Mouse (Mus musculus) embryonic facial prominence, embryonic 15.5 days (tissue): ENCODE results near the gene Fyn. TPM values are rescaled to one million over a fixed set of nuclear protein-coding genes. Genes with fewer than 3 reads are reported as not detected.

Experiments used
- ATAC-seq: fragments of 200-750 bp; cut with Nextera tagmentation; 2 replicates; pipeline ENCODE4 v1.8.0; 2017; ENCODE audit warnings: low read depth, moderate TSS enrichment; ENCODE audit not compliant: insufficient number of reproducible peaks, low FRiP score, low TSS enrichment
- H3K27ac ChIP-seq: fragments of 300-500 bp; sonication (generic); replicated peaks from 2 replicates; pipeline ENCODE4 v1.5.1; 2015; ENCODE audit warnings: mild to moderate bottlenecking, inconsistent platforms
- H3K27me3 ChIP-seq: fragments of 300-500 bp; sonication (generic); 2 replicates; pipeline ENCODE4 v1.6.1; 2015; ENCODE audit warnings: inconsistent platforms
- H3K36me3 ChIP-seq: fragments of 300-500 bp; sonication (generic); 2 replicates; pipeline ENCODE4 v1.6.1; 2015; ENCODE audit warnings: mild to moderate bottlenecking, inconsistent platforms
- H3K4me1 ChIP-seq: fragments of 300-500 bp; sonication (generic); 2 replicates; pipeline ENCODE4 v1.6.1; 2015; ENCODE audit warnings: inconsistent platforms
- H3K4me2 ChIP-seq: fragments of 300-500 bp; sonication (generic); replicated peaks from 2 replicates; pipeline ENCODE4 v1.6.1; 2015; ENCODE audit warnings: mild to moderate bottlenecking, inconsistent platforms
- H3K4me3 ChIP-seq: fragments of 300-500 bp; sonication (generic); replicated peaks from 2 replicates; pipeline ENCODE4 v1.5.1; 2015; ENCODE audit warnings: mild to moderate bottlenecking, inconsistent platforms
- H3K9ac ChIP-seq: fragments of 300-500 bp; sonication (generic); 2 replicates; pipeline ENCODE4 v1.6.1; 2015; ENCODE audit warnings: inconsistent platforms
- H3K9me3 ChIP-seq: fragments of 300-500 bp; sonication (generic); replicated peaks from 2 replicates; pipeline ENCODE4 v1.6.1; 2016; ENCODE audit warnings: inconsistent platforms
- WGBS: fragments of 180-500 bp; shearing (Covaris S2); methylation state at CpG from one replicate; pipeline ENCODE4 v1.1.7; 2015; 5-methylcytosine and 5-hydroxymethylcytosine counted together
- polyA plus RNA-seq: library from polyadenylated mRNA; unstranded; fragments of >200 nt; fragmentation: Nextera tagmentation; extraction: Ambion mirVana; gene quantifications from 2 replicates; pipeline ENCODE4 v1.2.1, GENCODE M21; 2015

The Fyn gene
- polyA plus RNA-seq, 1 experiment from 2014 or later: 42.8 TPM

DNA sequence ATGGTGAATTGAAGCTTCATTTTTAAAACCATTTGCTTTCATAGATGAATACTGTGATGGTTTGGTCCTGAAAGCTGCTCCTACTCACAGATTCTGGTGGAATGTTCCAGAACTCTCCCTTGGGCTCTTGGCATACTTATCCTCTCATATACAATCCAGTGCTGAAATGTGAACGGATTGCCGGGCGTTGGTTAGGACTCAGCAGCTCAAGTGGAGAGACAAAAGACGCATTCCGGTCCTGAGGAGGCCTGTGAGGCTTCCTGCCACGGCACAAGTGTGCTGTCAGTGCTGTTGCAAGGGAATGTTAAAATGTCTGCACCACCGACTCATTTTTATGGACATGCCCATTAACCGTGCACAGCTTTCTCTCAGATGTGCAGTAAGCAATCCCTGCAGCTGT is 155.7 kb downstream of the Fyn start:
- 42% methylated on average over 8 of the region's 8 CpGs for WGBS
- no peak for ATAC-seq
- H3K4me3 ChIP-seq: no peak overlapping the region
- H3K4me1 ChIP-seq: peaks cover 44% of the 10 kb centered on the region
- 0 out of 2 replicates have a peak, but pooled peaks cover 7% of the 10 kb centered on the region for H3K36me3 ChIP-seq
- H3K27me3 ChIP-seq: no peaks in the 10 kb centered on the region
- no peak overlapping the region for H3K9ac ChIP-seq
- H3K27ac ChIP-seq: no peak overlapping the region
- no peaks in the 10 kb centered on the region for H3K9me3 ChIP-seq
- H3K4me2 ChIP-seq: no peak overlapping the region

DNA sequence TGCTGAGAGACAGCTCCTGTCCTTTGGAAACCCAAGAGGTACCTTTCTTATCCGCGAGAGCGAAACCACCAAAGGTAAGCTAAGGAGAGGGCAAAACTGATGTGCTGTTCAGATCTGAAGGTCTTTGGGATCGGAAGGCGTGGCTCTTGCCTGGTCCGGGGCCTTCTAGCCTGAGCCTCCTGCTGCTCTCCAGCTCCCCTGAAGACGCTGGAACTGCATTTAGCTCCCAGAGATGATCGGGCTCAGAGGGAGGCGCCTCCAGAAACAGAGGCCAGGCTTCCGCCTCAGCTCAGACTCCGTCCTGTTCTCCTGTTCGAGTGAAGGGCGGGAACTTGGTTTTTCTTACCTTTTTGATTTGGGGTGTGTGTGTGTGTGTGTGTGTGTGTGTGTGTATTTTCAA is 156.8 kb downstream of the Fyn start:
- H3K4me1 ChIP-seq: peaks cover 38% of the 10 kb centered on the region
- no peak overlapping the region for H3K4me2 ChIP-seq
- no peak for ATAC-seq
- no peaks in the 10 kb centered on the region for H3K27me3 ChIP-seq
- no peak overlapping the region for H3K27ac ChIP-seq
- no peak overlapping the region for H3K9ac ChIP-seq
- no peak overlapping the region for H3K4me3 ChIP-seq
- H3K36me3 ChIP-seq: peaks cover 7% of the 10 kb centered on the region; the same call in 1 of the 2 replicates
- H3K9me3 ChIP-seq: no peaks in the 10 kb centered on the region
- 87% methylated on average over 13 of the region's 13 CpGs for WGBS

DNA sequence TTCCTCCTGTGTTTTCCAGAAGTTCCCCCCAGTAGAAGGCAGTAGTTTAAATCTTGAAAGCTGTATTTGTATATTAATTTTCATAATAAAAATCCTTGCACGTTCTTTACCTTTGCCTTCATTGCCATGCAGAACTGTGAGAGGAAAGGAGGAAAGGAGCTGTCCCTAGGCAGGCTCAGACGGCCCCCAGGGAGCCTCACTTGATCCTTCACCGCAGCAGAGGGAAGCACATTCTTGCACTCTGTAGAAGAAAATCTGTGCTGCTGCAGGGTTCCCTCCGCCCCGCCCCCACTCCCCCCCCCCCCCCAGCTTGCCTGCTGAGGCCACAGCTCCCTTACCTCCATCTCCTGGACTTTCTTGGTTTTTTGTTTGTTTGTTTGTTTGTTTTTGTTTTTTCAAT is 158.5 kb downstream of the Fyn start:
- H3K4me3 ChIP-seq: no peak overlapping the region
- H3K4me1 ChIP-seq: peaks cover 35% of the 10 kb centered on the region
- 17% methylated on average over 5 of the region's 5 CpGs for WGBS
- H3K9me3 ChIP-seq: no peaks in the 10 kb centered on the region
- no peaks in the 10 kb centered on the region for H3K27me3 ChIP-seq
- H3K27ac ChIP-seq: no peak overlapping the region
- no peak overlapping the region for H3K4me2 ChIP-seq
- no peak for ATAC-seq
- no peak overlapping the region for H3K9ac ChIP-seq
- peaks cover 7% of the 10 kb centered on the region; the same call in 1 of the 2 replicates for H3K36me3 ChIP-seq

DNA sequence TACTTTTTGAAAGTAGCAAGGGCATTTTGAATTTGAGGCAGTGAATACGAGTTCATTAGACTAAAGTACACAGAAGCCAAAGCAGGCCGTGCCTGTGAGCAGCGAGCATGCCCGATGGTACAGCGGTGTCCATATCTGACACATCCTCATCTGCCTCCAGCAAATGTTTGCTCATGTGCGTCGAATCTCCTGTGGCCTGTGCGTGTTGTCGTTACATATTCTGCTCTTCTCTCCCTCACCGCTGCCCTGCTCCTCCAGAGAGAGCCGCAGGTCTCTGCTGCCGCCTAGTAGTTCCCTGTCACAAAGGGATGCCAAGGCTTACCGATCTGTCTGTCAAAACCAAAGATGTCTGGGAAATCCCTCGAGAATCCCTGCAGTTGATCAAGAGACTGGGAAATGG is 160.5 kb downstream of the Fyn start:
- peaks cover 33% of the 10 kb centered on the region for H3K4me1 ChIP-seq
- H3K4me3 ChIP-seq: no peak overlapping the region
- H3K4me2 ChIP-seq: no peak overlapping the region
- H3K27ac ChIP-seq: no peak overlapping the region
- no peak overlapping the region for H3K9ac ChIP-seq
- no peak for ATAC-seq
- WGBS: 81% methylated on average over 14 of the region's 14 CpGs
- no peaks in the 10 kb centered on the region for H3K9me3 ChIP-seq
- H3K27me3 ChIP-seq: no peaks in the 10 kb centered on the region
- H3K36me3 ChIP-seq: peaks cover 7% of the 10 kb centered on the region; the same call in 1 of the 2 replicates

DNA sequence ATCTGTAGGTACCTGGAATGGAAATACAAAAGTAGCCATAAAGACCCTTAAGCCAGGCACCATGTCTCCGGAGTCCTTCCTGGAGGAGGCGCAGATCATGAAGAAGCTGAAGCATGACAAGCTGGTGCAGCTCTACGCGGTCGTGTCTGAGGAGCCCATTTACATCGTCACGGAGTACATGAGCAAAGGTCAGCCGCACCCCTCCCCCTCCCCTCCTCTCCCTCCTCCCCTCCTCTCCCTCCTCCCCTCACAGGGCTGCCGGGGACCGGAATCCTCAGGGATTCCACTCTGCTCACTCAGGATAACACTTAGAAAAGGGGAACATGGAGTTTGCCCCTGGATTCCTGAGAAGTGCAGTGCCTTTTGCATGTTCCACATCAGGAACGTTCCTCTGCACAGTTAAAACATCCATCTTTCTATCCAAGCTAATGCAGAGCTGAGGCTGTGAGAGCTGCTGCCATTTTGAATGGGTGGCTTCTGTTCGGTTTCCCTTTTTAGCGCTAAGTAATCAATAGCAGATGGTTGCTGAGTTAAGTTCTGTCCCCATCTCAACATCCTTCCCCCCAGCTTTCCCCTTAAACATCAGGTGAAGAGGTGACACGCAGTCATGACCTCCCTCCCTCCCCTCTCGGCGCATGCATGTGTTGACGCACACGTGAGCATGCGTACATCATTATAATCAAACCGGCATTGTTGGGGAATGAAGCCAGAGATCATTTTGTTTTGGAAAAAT is 163.5 kb downstream of the Fyn start:
- ATAC-seq: no peak
- H3K4me3 ChIP-seq: no peak overlapping the region
- no peaks in the 10 kb centered on the region for H3K27me3 ChIP-seq
- WGBS: 38% methylated on average over 19 of the region's 20 CpGs
- no peaks in the 10 kb centered on the region; the same call in 1 of the 2 replicates for H3K36me3 ChIP-seq
- H3K4me1 ChIP-seq: peaks cover 59% of the 10 kb centered on the region
- H3K27ac ChIP-seq: peak overlapping the region; percentile 85
- H3K4me2 ChIP-seq: peak overlapping the region; percentile 29; the same call in 1 of the 2 replicates
- H3K9ac ChIP-seq: no peak overlapping the region
- H3K9me3 ChIP-seq: no peaks in the 10 kb centered on the region

DNA sequence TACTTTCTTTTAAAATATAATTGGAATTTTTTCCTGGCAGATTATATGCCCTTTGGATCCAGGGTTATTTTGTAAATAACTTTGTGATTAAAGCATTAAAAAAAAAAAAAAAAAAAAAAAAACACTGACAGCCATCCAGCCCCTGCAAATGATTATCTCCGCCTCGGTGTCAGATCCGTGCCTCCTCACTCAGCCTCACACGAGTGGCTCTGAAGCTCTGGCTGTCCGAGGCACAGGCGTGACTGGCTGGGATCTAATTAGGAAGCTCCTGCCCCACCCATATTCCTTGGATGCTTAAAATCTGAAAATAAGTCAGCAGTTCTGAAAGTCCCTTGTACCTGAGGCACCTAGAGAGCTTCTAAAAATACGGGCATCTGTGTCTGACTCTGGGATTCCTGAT is 164.2 kb downstream of the Fyn start:
- Histone ChIP-seq H3K4me3 (no peak overlapping the region), H3K27me3 (no peaks in the 10 kb centered on the region), H3K9me3 (no peaks in the 10 kb centered on the region), H3K4me1 (peaks cover 60% of the 10 kb centered on the region), H3K36me3 (no peaks in the 10 kb centered on the region; the same call in 1 of the 2 replicates), H3K4me2 (no peak overlapping the region), H3K27ac (peak overlapping the region; percentile 82), H3K9ac (no peak overlapping the region)
- WGBS: 21% methylated on average over 7 of the region's 7 CpGs
- no peak for ATAC-seq

DNA sequence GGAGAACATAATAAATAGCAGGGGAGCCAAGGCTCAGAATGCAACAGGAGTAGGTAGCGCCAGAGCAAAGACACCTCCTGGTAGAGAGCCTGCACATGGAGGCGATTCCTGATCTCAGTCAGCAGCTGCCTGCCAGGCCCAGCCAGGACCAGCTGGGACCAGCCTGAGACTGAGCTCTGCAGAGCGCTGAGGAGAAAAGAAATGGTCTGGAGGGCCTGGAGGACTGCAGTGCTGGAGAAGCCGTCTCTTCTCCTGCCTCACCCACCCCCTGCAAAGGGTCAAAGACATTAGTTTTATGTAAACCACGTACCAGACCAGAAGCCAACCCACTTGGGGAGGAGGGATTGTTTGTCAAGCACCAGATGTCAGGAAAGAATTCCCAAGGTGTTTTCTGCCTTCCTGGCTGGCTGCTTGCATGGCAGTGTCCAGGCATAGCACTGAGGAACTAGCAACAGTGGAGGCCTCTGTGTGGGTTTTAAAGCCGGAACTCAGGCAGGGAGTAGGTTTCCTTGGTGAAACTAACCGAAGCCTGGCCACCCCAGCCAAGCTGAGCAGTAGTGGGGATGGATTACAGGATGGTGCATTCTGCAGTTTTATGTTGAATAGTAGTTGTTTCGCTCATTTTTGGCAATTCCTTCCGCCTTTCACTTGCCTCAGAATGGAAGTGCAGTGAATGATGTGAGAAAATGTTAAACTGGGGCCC is 165.8 kb downstream of the Fyn start:
- no peak overlapping the region for H3K9ac ChIP-seq
- peak; percentile 78 for ATAC-seq
- H3K27me3 ChIP-seq: no peaks in the 10 kb centered on the region
- H3K27ac ChIP-seq: peak overlapping the region; percentile 81
- peaks cover 71% of the 10 kb centered on the region for H3K4me1 ChIP-seq
- no peaks in the 10 kb centered on the region for H3K9me3 ChIP-seq
- 37% methylated on average over 9 of the region's 9 CpGs for WGBS
- H3K36me3 ChIP-seq: no peaks in the 10 kb centered on the region; the same call in 1 of the 2 replicates
- H3K4me2 ChIP-seq: no peak overlapping the region
- H3K4me3 ChIP-seq: no peak overlapping the region

DNA sequence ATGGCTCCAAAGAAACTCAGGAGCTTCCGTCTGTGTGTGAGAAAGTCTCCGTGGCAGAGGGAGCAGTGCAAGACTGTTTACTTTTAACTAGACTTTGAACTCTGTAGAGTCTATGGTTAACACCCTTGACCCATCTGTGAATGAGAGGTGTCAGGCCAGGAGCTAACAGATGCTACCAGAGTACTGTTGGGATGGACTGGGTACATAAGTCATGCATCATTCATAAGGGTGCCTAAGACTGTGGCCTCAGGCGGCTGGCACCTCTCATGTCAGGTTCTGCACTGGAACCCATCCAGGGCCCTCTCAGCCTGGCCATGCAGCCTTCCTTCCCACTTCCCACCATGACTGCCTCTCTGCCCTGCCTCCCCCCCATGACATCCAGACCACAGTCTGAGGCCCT is 166.7 kb downstream of the Fyn start:
- WGBS: 71% methylated on average over 3 of the region's 3 CpGs
- Histone ChIP-seq H3K4me1 (peaks cover 80% of the 10 kb centered on the region), H3K4me2 (no peak overlapping the region), H3K36me3 (no peaks in the 10 kb centered on the region), H3K27ac (peak overlapping the region; percentile 85), H3K27me3 (no peaks in the 10 kb centered on the region), H3K9me3 (no peaks in the 10 kb centered on the region), H3K9ac (no peak overlapping the region), H3K4me3 (no peak overlapping the region)
- no peak for ATAC-seq

DNA sequence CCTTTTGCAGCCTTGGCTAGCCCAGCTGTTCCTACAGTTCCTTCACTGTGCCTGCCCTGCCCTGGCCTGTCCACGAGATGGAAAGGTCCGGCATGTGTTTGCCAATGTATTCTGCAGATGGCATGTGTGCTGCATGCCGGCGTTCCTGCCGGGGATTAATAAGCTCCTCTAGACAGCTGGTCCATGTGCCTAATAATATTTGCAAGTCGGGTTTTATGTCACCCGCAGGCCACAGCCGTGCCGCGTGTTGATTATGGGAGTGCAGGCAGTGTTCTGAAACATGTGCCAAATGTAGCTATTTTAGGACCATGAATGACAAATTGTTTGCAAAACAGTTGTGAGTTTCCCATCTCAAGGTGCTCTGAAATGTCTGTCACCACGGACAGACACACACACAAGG is 167.6 kb downstream of the Fyn start:
- Histone ChIP-seq H3K27ac (peak overlapping the region; percentile 85), H3K36me3 (no peaks in the 10 kb centered on the region), H3K9ac (no peak overlapping the region), H3K4me2 (no peak overlapping the region), H3K27me3 (no peaks in the 10 kb centered on the region), H3K4me1 (peaks cover 84% of the 10 kb centered on the region), H3K4me3 (no peak overlapping the region), H3K9me3 (no peaks in the 10 kb centered on the region)
- WGBS: 44% methylated on average over 11 of the region's 11 CpGs
- ATAC-seq: peak; percentile 9; the same call in 1 of the 2 replicates

DNA sequence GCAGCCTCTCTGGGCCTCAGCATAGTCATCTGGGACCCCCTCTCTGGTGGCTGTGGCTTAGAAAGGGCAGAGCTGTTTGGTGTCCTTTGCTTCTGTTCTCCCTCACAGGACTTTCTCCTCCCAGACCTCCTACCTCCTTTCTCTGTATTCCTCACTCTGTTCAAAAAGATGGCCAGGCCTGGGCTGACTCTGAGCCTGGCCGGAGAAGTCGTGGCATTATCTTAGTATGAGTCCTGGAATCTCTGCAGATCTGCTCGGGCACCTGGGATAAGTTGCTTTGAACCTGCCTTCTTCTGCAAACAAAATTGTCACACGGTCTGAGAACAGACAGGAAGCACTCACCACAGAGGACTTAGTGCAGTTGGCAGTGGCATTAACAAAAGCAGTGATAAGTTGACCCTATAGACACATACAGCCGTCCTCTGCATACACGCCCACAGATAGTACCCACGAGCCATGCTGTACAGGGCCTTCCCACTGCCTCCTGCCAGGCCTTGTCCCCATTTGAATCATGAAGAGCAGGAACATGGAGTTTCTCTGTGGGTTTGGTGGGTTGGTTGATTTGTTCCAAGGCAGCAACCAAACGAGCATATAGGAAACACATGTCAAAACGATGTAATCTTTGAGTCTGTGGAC is 171.5 kb downstream of the Fyn start:
- no peak overlapping the region for H3K9ac ChIP-seq

DNA sequence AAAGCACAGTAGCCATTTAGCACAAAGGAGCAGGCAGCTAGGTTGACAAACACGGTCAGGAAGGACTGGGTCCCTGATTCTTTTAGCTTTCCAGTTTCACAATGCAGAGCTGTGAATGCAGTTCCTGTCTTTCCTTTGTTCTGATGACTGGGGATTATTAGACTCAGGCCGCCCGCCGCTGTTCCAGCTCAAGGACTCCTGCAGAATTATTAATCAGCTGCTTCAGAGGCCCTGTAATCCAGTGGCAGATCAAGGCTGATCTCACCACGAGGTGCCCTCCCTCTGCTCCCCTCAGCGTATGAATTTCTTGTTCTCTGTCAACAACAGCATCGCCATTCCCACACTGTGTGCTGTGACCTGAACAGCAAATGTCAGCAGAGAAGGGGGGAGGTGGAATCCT is 172.3 kb downstream of the Fyn start:
- Histone ChIP-seq H3K4me3 (no peak overlapping the region), H3K9ac (no peak overlapping the region), H3K27ac (peak overlapping the region; percentile 88), H3K4me2 (no peak overlapping the region), H3K36me3 (peaks cover 10% of the 10 kb centered on the region; the same call in 1 of the 2 replicates), H3K4me1 (peaks cover 73% of the 10 kb centered on the region), H3K27me3 (no peaks in the 10 kb centered on the region), H3K9me3 (no peaks in the 10 kb centered on the region)
- 33% methylated on average over 7 of the region's 7 CpGs for WGBS
- no peak for ATAC-seq

More for the DNA sequence above, 171.5 kb downstream of the Fyn start:
- H3K36me3 ChIP-seq: peaks cover 4% of the 10 kb centered on the region; the same call in 1 of the 2 replicates
- WGBS: 39% methylated on average over 9 of the region's 9 CpGs
- H3K4me1 ChIP-seq: peaks cover 79% of the 10 kb centered on the region
- no peaks in the 10 kb centered on the region for H3K27me3 ChIP-seq
- no peaks in the 10 kb centered on the region for H3K9me3 ChIP-seq
- no peak for ATAC-seq
- H3K4me3 ChIP-seq: no peak overlapping the region
- peak overlapping the region; percentile 76 for H3K27ac ChIP-seq
- H3K4me2 ChIP-seq: no peak overlapping the region
